Mouse (Mus musculus): ENCODE data around the gene Gh. TPM values are rescaled to one million over a fixed set of nuclear protein-coding genes. Genes with fewer than 3 reads are reported as not detected.

Gh gene
- polyA plus RNA-seq, 1 experiment from 2014 or later: not detected

GRCm38 (mm10) chr11:106266431-106266830 is 35.2 kb downstream of the Gh start:
- peaks cover 45% of the 10 kb centered on the region for H3K36me3 ChIP-seq (ENCODE audit: control insufficient read depth, insufficient read depth, low read length)
- no peak overlapping the region for H3K27ac ChIP-seq (replicated peaks; ENCODE audit: low read depth, low read length)
- H3K9ac ChIP-seq (ENCODE audit: low read length): no peak overlapping the region
- H3K9me3 ChIP-seq (ENCODE audit: control insufficient read depth, low read length): no peaks in the 10 kb centered on the region
- ATAC-seq (ENCODE audit: insufficient number of reproducible peaks, low FRiP score, low TSS enrichment, low read depth) (no peak), DNase-seq (ENCODE audit: low spot score) (no peak)
- H3K27me3 ChIP-seq (ENCODE audit: control insufficient read depth, insufficient read depth, low read length): no peaks in the 10 kb centered on the region
- no peak overlapping the region for H3K4me2 ChIP-seq (ENCODE audit: low read depth, severe bottlenecking)
- peaks cover 31% of the 10 kb centered on the region for H3K4me1 ChIP-seq (ENCODE audit: control insufficient read depth, insufficient read depth, low read length)
- H3K4me3 ChIP-seq (ENCODE audit: low read depth, low read length): no peak overlapping the region
- WGBS: 94% methylated on average over 10 of the region's 10 CpGs

- Histone ChIP-seq H3K4me2 (ENCODE audit: low read depth, severe bottlenecking) (no peak overlapping the region), H3K27ac (replicated peaks; ENCODE audit: low read depth, low read length) (no peak overlapping the region), H3K9ac (ENCODE audit: low read length) (no peak overlapping the region), H3K27me3 (ENCODE audit: control insufficient read depth, insufficient read depth, low read length) (no peaks in the 10 kb centered on the region), H3K4me1 (ENCODE audit: control insufficient read depth, insufficient read depth, low read length) (peaks cover 26% of the 10 kb centered on the region), H3K36me3 (ENCODE audit: control insufficient read depth, insufficient read depth, low read length) (peaks cover 51% of the 10 kb centered on the region), H3K9me3 (ENCODE audit: control insufficient read depth, low read length) (no peaks in the 10 kb centered on the region), H3K4me3 (ENCODE audit: low read depth, low read length) (no peak overlapping the region)
- ATAC-seq (ENCODE audit: insufficient number of reproducible peaks, low FRiP score, low TSS enrichment, low read depth): no peak
- DNase-seq (ENCODE audit: low spot score): no peak
- 96% methylated on average over 4 of the region's 4 CpGs for WGBS
These were observed 36.1 kb downstream of the Gh start for GRCm38 (mm10) chr11:106265570-106265969.

GRCm38 (mm10) chr11:106264988-106265387 is 36.7 kb downstream of the Gh start:
- Histone ChIP-seq H3K4me3 (ENCODE audit: low read depth, low read length) (no peak overlapping the region), H3K9me3 (ENCODE audit: control insufficient read depth, low read length) (no peaks in the 10 kb centered on the region), H3K36me3 (ENCODE audit: control insufficient read depth, insufficient read depth, low read length) (peaks cover 51% of the 10 kb centered on the region), H3K9ac (ENCODE audit: low read length) (no peak overlapping the region), H3K27ac (replicated peaks; ENCODE audit: low read depth, low read length) (no peak overlapping the region), H3K4me1 (ENCODE audit: control insufficient read depth, insufficient read depth, low read length) (peaks cover 24% of the 10 kb centered on the region), H3K4me2 (ENCODE audit: low read depth, severe bottlenecking) (no peak overlapping the region), H3K27me3 (ENCODE audit: control insufficient read depth, insufficient read depth, low read length) (no peaks in the 10 kb centered on the region)
- WGBS: 90% methylated on average over 15 of the region's 15 CpGs
- DNase-seq (ENCODE audit: low spot score) (no peak), ATAC-seq (ENCODE audit: insufficient number of reproducible peaks, low FRiP score, low TSS enrichment, low read depth) (no peak)

- H3K4me1 ChIP-seq (ENCODE audit: control insufficient read depth, insufficient read depth, low read length): peaks cover 20% of the 10 kb centered on the region
- H3K9ac ChIP-seq (ENCODE audit: low read length): no peak overlapping the region
- no peaks in the 10 kb centered on the region for H3K27me3 ChIP-seq (ENCODE audit: control insufficient read depth, insufficient read depth, low read length)
- H3K9me3 ChIP-seq (ENCODE audit: control insufficient read depth, low read length): no peaks in the 10 kb centered on the region
- no peak for DNase-seq (ENCODE audit: low spot score)
- 89% methylated on average over 9 of the region's 9 CpGs for WGBS
- peaks cover 55% of the 10 kb centered on the region for H3K36me3 ChIP-seq (ENCODE audit: control insufficient read depth, insufficient read depth, low read length)
- H3K4me2 ChIP-seq (ENCODE audit: low read depth, severe bottlenecking): no peak overlapping the region
- no peak overlapping the region for H3K27ac ChIP-seq (replicated peaks; ENCODE audit: low read depth, low read length)
- ATAC-seq (ENCODE audit: insufficient number of reproducible peaks, low FRiP score, low TSS enrichment, low read depth): no peak
- H3K4me3 ChIP-seq (ENCODE audit: low read depth, low read length): no peak overlapping the region
These were observed 37.7 kb downstream of the Gh start for GRCm38 (mm10) chr11:106263963-106264362.

- H3K27ac ChIP-seq (replicated peaks; ENCODE audit: low read depth, low read length): no peak overlapping the region
- no peak overlapping the region for H3K9ac ChIP-seq (ENCODE audit: low read length)
- peaks cover 55% of the 10 kb centered on the region for H3K36me3 ChIP-seq (ENCODE audit: control insufficient read depth, insufficient read depth, low read length)
- 84% methylated on average over 14 of the region's 14 CpGs for WGBS
- H3K4me2 ChIP-seq (ENCODE audit: low read depth, severe bottlenecking): no peak overlapping the region
- no peaks in the 10 kb centered on the region for H3K27me3 ChIP-seq (ENCODE audit: control insufficient read depth, insufficient read depth, low read length)
- ATAC-seq (ENCODE audit: insufficient number of reproducible peaks, low FRiP score, low TSS enrichment, low read depth) (no peak), DNase-seq (ENCODE audit: low spot score) (no peak)
- no peaks in the 10 kb centered on the region for H3K9me3 ChIP-seq (ENCODE audit: control insufficient read depth, low read length)
- no peak overlapping the region for H3K4me3 ChIP-seq (ENCODE audit: low read depth, low read length)
- peaks cover 8% of the 10 kb centered on the region; the same call in 1 of the 2 replicates for H3K4me1 ChIP-seq (ENCODE audit: control insufficient read depth, insufficient read depth, low read length)
These were observed 40.7 kb downstream of the Gh start for GRCm38 (mm10) chr11:106260826-106261450.

- peaks cover 13% of the 10 kb centered on the region for H3K4me1 ChIP-seq (ENCODE audit: control insufficient read depth, insufficient read depth, low read length)
- no peak for DNase-seq (ENCODE audit: low spot score)
- no peaks in the 10 kb centered on the region for H3K27me3 ChIP-seq (ENCODE audit: control insufficient read depth, insufficient read depth, low read length)
- H3K4me2 ChIP-seq (ENCODE audit: low read depth, severe bottlenecking): peak overlapping the region; percentile 86
- no peak for ATAC-seq (ENCODE audit: insufficient number of reproducible peaks, low FRiP score, low TSS enrichment, low read depth)
- H3K27ac ChIP-seq (replicated peaks; ENCODE audit: low read depth, low read length): no peak overlapping the region
- peak overlapping the region; percentile 93 for H3K4me3 ChIP-seq (ENCODE audit: low read depth, low read length)
- no peaks in the 10 kb centered on the region for H3K9me3 ChIP-seq (ENCODE audit: control insufficient read depth, low read length)
- peaks cover 33% of the 10 kb centered on the region for H3K36me3 ChIP-seq (ENCODE audit: control insufficient read depth, insufficient read depth, low read length)
- H3K9ac ChIP-seq (ENCODE audit: low read length): peak overlapping the region; percentile 91; the same call in 1 of the 2 replicates
- WGBS: 70% methylated on average over 5 of the region's 5 CpGs
These were observed 44.9 kb downstream of the Gh start for GRCm38 (mm10) chr11:106256775-106257174.

GRCm38 (mm10) chr11:106255685-106256451 is 45.8 kb downstream of the Gh start, which contains the start of the genes Ftsj3 and Psmc5:
Gene Ftsj3, minus strand, starts transcription at chr11:106256079.
Gene Psmc5, plus strand, starts transcription at chr11:106256154.
- peaks cover 33% of the 10 kb centered on the region for H3K36me3 ChIP-seq (ENCODE audit: control insufficient read depth, insufficient read depth, low read length)
- peak within 1 kb of the TSS; percentile 91 for H3K9ac ChIP-seq (ENCODE audit: low read length)
- peak; percentile 91 for ATAC-seq (ENCODE audit: insufficient number of reproducible peaks, low FRiP score, low TSS enrichment, low read depth)

GRCm38 (mm10) chr11:106255174-106255573 is 46.5 kb downstream of the Gh start:
- DNase-seq (ENCODE audit: low spot score) (no peak), ATAC-seq (ENCODE audit: insufficient number of reproducible peaks, low FRiP score, low TSS enrichment, low read depth) (no peak)
- no peak overlapping the region for H3K27ac ChIP-seq (replicated peaks; ENCODE audit: low read depth, low read length)
- H3K4me2 ChIP-seq (ENCODE audit: low read depth, severe bottlenecking): peak overlapping the region; percentile 86
- H3K9me3 ChIP-seq (ENCODE audit: control insufficient read depth, low read length): no peaks in the 10 kb centered on the region
- H3K4me1 ChIP-seq (ENCODE audit: control insufficient read depth, insufficient read depth, low read length): peaks cover 13% of the 10 kb centered on the region
- peak overlapping the region; percentile 91 for H3K9ac ChIP-seq (ENCODE audit: low read length)
- WGBS: 3% methylated on average over 22 of the region's 22 CpGs
- peak overlapping the region; percentile 93 for H3K4me3 ChIP-seq (ENCODE audit: low read depth, low read length)
- no peaks in the 10 kb centered on the region for H3K27me3 ChIP-seq (ENCODE audit: control insufficient read depth, insufficient read depth, low read length)
- H3K36me3 ChIP-seq (ENCODE audit: control insufficient read depth, insufficient read depth, low read length): peaks cover 37% of the 10 kb centered on the region

More at GRCm38 (mm10) chr11:106255685-106256451, 45.8 kb downstream of the Gh start, which contains the start of the genes Ftsj3 and Psmc5:
- Histone ChIP-seq H3K27me3 (ENCODE audit: control insufficient read depth, insufficient read depth, low read length) (no peaks in the 10 kb centered on the region), H3K27ac (replicated peaks; ENCODE audit: low read depth, low read length) (0 out of 2 replicates have a peak within 1 kb of the TSS, but pooled peaks have one; percentile 21), H3K9me3 (ENCODE audit: control insufficient read depth, low read length) (no peaks in the 10 kb centered on the region), H3K4me1 (ENCODE audit: control insufficient read depth, insufficient read depth, low read length) (peaks cover 13% of the 10 kb centered on the region), H3K4me2 (ENCODE audit: low read depth, severe bottlenecking) (peak within 1 kb of the TSS; percentile 86), H3K4me3 (ENCODE audit: low read depth, low read length) (peak within 1 kb of the TSS; percentile 93)
- under 1% methylated on average over 42 of the region's 42 CpGs for WGBS
- DNase-seq (ENCODE audit: low spot score): peak; percentile 97

Data from limb, embryonic 11.5 days (tissue).